Mouse (Mus musculus) neutrophil, adult 5-6 weeks (primary cell): ENCODE results near the gene Phf21a. TPM values are rescaled to one million over a fixed set of nuclear protein-coding genes. Genes with fewer than 3 reads are reported as not detected.
A peak's percentile ranks its signal among the peaks of the same experiment; 100 is the strongest.
"Not testable (repeated sequence)": the region's sequence is repeated elsewhere in the genome, so short reads cannot be mapped to it uniquely, and the experiment has no call there.

Experiments used
- ATAC-seq: fragments of 151-379, 151-347 bp; 2 replicates; pipeline ENCODE4 v1.8.0; 2017; ENCODE audit warnings: mild to moderate bottlenecking, moderate TSS enrichment; ENCODE audit not compliant: insufficient number of reproducible peaks, poor library complexity, low FRiP score, severe bottlenecking; ENCODE audit errors: extremely low read depth
- total RNA-seq: library from RNA; stranded (forward); fragments of 200-1000 nt; gene quantifications from 2 replicates; pipeline ENCODE4 v1.2.3, GENCODE M21; 2017

The Phf21a gene
- total RNA-seq, 1 experiment from 2014 or later: 213 TPM

DNA sequence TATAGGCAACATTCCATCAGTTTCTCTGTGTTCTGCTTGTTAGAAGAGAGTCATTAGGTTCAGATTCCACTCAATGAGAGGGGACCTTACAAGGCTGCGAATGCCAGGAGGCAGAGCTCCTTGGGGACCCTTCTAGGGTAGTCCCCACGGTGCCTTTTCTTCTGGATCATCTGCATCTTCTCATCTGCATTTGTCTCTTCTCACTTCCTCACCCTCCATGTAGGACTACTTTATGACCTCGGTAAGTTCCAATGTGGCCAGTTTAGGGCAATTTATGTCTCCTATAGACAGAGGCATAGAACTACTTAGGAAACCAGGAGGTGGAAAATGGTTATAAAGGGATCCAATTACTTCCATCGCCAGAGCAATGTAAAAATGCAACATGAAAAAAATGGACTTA lies 21.8 kb upstream of the Phf21a start:
- ATAC-seq: no peak

DNA sequence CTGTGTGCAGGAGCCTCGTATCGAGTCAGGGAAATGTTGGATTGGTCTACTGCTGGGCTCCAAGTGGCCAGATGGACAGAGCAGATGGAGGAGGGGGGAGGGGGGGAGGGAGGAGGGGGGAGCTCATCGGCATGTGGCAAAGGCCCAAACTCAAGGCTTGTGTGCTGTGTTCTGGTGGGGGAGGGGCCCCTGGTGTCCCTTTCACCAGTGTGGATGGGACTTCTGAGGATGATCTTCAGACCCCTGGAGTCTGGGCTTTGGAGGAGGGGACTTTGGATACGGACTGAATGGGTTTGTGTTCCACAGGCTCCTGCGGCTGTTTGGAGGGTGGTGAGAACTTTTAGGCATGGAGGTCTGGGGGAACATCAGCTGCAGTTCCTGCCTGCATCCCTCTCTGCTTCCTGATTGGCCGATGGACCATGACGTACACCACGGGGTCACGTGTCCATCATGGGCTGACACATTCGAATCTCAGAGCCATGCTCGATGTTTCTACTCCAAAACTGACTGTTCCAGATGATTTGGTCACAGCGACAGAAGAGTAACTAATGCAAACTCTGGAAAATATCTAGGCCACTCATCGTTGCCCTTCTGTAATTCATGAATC lies 16.7 kb upstream of the Phf21a start:
- ATAC-seq: no peak

DNA sequence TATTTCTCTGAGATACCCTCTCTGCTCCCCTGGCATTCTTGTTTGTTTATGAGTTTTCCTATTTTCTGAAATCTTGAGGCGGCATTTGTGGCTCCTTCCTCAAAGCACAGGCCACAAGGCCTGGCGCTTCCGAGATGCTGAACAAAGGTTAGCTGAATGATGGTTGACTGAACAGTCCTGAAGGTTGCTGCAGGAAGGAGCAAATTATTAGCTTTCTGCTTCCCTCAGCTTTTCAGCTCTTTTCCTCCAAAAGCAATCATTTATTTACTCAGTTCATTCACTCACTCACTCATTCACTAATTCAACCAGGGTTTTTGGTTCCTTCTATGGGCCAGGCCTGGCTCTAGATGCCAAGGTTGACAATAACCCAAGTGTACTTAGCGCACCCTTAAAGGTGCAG lies 10.7 kb upstream of the Phf21a start:
- no peak for ATAC-seq

DNA sequence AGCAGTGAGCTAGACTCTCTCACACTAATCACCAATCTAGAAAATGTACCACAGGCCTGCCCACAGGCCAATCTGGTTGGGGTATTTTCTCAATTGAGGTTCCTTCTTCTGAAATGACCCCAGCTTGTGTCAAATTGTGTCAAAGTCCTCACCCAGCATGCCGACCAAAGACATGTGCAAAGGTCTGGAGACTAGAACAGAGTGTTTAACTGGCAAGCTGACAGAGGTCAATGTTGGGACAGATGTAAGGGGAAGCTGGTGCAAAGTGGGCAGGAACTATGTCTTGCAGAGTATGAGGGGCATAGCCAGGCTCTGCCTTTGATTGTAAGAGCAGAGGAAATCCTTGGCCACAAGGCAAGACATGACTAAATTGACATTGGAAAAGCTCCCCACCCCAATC lies 7.2 kb upstream of the Phf21a start:
- no peak for ATAC-seq

DNA sequence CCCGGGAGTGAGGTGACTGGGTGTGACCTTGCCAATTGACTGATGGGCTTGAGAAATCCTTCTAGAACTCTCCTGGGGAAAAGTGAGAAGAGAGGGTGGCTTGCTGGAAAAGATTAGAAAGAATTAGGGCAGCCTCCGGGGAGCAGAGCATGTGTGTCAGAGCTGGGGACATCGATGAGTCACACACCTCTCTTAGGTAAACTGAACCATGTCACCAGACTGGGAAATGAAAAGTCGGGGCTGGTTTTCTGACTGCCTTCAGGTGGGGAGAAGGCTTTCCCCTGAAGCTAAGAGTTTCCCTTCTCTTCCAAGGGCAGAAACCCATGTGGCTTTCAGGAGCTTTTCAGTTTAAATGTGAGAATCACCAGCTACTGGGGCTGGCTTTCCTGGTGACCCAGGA lies 5.9 kb upstream of the Phf21a start:
- no peak for ATAC-seq

DNA sequence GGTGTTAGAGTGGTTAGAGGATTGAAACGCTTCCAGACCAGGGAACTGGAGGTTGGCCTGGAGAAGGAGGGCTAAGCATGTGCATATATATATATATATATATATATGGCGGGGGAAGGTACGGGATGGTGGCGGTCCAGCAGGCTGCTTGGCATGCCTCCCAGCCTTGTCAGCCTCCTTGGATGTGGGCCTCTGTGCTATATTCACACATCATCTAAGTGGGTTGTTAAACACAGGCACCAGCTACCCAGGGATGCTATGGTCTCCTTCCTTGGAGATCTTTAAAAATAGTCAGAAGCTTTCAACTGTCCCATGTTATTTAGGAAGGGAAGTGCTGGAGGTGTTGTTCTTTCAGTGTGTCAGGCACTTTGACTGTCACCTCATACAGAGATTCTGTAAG lies 3.1 kb upstream of the Phf21a start:
- ATAC-seq: no peak

DNA sequence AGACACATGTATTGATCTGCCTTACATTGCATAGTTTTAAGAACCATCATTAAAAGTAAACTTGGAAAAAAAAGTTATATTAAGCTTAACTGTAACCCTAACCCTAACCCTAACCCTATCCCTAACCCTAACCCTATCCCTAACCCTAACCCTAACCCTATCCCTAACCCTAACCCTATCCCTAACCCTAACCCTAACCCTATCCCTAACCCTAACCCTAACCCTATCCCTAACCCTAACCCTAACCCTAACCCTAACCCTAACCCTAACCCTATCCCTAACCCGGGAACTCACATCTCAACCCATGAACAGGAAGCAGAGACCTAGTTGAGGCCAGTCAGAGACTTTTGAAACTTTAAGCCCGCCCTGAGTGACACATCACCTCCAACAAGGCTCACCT lies 586 bp downstream of the Phf21a start:
- ATAC-seq: peak; percentile 82

DNA sequence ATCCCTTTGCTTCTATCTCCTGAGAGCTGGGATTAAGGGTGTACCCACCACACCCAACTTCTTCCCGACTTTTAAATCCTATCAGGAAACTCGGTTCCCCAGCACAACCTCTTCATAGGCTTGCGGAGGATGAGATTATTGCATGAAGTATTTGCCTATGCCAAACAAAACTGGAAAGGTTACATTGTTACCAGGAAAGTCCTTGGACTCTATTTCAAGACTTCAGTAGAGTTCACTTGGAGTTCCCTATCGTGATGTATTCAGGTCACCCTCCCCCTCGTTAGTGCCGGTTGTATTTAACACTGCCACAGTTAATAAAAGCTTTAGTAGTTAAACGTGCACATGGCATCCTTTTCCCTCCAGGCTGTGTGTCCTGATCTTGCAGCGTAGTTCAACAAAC lies 1.2 kb downstream of the Phf21a start:
- ATAC-seq: no peak

DNA sequence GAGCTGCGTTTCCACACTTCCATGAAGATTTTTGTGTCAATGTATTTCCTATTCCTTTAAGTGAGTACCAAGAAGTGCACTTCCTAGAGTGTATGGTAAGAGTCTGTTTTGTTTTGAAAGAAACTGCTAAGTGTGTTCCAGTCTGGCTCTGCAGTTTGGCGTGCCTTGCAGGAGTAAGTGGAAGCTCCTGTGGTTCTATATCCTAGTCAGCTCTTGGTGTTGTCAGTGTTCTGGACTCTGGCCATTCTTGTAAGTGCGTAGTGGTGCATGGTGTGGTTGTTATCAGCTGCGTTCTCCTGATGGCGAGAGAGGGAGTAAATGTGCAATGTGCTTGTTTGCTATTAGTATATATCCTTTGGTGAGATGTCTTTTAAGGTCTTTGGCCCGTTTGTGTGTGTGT lies 7.9 kb downstream of the Phf21a start:
- no peak for ATAC-seq

DNA sequence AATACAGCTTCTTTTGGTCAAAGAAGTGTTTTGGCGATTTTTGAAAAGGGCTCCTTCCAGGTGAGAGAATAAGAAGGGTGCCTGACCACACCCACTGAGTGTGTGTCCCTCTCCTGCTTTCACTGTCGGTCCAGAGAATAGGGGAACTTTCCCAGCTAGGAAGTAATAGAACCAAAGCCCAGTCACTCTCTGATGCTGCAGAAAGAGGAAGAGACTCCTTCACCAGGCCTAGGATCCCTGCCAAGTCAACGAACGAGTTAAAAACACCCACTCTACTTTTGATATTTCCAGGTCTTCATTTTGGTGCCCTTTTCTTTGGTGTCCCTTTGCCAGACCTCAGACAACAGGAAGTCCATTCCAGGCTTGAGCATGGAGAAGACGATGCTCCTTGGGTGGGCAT lies 31.6 kb downstream of the Phf21a start:
- no peak for ATAC-seq

DNA sequence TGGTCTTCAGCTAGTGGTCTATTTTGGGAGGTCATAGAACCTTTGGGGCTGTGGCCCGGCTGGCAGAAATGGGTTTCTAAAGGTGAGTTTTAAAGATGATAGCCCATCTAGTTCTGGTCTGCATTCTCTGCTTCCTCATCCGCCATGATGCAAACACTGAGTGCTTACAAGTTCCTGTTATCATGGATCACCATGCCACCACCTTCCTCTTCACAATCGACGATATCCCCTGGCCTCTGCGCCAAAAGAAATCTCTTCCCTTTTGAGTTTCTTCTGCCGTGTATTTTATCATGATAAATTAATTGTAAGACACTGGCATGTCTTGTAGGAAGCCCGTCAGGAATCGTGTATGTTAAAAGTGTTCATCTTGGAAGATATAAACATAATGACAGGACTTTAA lies 32.4 kb downstream of the Phf21a start:
- no peak for ATAC-seq

DNA sequence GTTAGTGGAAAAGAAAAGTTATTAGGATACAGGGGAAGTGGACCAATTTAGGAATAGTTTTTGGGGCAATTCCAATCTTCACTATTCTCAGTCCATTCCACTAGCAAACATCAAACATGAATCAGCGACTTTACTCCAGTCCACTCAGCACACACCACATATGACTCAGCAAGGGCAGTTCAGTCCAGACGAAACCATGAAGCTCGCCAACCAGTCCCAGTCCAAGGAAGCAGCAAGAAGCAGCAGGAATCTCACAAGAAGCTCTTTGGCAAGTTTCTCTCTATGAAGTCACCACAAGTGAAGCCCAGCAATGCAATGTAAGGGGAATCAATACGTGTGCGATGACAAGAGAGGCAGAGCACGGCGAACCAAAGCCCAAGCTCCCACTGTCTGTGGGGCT lies 37.2 kb downstream of the Phf21a start:
- ATAC-seq: no peak

DNA sequence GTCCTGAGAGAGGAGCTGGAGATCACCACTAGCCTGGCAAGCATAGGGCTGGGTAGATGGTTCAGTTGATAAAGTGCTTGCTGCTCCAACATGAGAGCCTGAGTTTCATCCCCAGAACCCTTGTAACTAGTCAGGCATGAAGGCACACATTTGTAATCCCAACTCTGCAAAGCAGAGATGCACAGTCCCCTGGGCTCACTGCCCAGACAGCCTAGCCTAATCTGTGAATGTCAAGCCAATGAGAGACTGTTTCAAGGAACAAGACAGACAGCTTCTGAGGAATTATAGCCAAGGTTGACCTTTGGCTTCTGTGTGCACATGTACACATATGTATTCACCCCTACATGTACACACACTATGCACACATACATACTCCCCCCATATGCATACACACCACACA lies 45.8 kb downstream of the Phf21a start:
- no peak for ATAC-seq

DNA sequence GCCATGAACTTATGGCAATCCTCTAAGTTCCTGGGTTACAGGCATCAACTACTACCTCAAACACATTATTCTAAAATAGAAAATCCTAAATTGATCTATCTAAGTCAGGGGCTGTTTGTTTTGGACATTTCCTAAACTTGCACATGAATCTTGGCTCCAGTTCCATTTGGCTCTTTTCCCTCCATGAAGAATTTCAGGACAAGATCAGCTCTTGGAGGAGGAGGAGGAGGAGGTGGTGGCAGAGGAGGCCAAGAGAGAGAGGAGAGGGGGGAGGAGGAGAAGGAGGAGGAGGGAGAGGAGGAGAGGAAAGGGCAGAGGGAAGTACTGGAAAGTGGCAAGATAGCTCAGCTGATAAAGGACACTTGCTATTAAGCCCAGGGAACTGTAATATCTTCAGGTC lies 46.4 kb downstream of the Phf21a start:
- ATAC-seq: no peak

DNA sequence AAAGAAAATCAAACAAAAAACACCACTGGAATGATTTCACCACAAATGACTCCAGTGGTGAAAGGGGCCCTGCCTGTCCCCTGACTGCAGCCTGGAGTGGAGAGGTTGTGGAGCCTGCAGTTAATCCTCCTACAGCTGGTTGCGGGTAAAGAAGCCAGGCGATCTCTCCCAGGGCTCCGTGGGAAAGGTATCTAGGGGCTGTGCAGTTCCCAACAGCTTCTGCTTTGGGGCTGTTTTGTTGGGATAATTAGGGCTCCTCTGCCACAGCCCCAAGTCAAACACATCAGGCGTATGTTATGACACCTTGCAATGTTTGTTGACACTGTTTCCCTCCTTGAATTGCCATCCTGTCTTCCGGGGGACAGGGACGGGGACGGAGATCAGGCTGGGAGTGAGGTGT lies 47.5 kb downstream of the Phf21a start:
- no peak for ATAC-seq

DNA sequence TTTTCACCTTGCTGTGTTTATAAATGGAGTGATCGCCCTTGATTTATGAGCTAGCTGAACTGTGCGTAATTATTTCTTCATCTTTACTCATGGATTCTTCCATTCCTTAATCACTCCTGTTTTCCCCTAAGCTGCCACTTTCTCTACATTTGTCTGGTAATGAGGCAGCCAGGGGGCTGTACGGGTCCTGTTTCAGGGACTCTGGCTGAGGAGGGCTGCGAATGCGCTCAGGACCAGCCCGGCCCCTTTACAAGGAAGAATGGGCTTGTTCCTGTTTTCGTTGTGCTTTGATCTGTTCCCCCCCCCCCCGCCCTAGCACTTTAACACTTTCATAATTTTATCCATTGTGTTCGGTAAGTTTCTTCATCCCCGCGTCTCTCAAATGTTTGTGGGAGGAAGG lies 48.2 kb downstream of the Phf21a start:
- ATAC-seq: no peak

DNA sequence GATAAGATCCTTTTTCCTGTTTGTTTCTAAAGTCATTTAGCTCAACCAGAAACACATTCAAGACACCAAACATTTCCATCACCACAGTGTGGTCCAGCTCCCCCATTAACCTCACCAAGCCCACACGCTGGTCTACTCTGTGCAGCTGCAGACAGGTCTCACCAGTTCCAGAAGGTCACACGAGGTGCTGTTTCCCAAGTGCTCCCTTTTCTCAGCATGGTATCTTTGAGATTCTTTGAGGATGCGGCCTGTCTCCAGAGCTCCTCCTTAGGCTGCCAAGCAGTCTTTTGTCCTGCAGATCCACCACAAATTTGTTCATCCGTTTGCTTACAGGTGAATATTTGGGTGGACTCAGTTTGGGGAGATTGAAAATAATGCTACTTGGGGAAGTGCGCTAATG lies 51.0 kb downstream of the Phf21a start:
- ATAC-seq: no peak

DNA sequence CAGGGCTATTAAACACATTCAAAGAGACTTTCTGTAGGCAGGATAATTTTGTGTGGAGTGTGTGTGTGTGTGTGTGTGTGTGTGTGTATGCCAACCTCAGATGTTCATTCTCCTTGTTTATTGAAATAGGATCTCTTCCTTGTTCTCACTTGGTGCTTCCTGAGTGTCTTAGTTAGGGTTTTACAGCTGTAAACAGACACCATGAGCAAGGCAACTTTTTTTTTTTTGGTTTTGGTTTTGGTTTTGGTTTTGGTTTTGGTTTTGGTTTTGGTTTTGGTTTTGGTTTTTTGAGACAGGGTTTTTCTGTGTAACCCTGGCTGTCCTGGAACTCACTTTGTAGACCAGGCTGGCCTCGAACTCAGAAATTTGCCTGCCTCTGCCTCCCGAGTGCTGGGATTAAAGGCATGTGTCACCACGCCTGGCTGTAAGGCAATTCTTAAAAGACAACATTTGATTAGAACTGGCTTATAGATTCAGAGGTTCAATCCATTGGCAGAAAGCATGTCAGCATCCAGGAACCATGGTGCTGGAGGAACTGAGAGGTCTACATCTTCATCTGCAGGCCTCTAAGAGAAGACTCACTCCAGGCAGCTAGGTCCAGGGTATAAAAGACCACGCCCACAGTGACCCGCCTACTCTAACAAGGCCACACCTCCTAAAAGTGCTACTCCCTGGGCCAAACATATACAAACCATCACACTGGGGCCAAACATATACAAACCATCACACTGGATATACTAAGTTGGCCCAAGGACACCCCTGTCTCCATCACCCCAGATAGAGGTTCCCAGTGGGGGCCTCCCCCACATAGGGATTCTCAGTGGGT lies 55.2 kb downstream of the Phf21a start:
- not testable (repeated sequence) for ATAC-seq

DNA sequence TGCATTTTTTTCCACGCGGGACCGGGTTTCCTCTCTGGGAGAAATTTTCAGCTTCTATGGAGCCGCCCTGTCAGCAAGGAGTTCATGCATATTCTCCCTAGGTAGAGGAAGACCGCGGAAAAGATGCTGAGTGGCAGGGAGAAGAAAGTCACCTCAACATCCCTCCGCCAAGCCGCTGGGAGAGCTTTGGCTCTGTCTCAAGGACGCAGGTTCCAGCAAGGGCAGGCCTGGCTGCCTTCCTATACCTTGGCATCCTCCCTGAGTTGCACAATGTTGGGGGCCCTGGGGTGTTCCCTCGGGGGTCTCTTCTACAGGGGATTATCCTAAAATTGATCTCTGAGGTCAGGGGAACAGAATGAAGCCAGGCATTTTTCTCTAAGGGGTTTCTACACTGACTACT lies 71.4 kb downstream of the Phf21a start:
- ATAC-seq: no peak

DNA sequence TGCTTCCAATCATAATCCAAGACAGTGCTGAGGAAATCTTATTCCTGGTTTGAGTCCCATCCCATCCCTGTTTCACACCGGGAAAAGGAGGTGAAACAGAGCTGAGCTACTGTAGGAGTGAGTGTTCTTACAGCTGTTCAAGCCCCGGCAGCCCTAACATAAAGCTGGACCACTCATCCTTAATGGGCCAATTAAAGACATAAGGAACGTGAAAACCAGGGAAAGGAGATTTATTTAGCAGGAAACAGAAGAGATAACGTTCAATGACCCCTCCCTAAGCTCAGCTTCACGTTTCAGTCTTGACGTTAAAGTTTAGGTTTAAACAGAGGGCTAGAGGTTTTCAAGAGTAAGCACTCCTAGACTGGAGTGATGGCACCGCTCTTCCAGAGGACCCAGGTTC lies 74.0 kb downstream of the Phf21a start:
- no peak for ATAC-seq
